Mouse (Mus musculus) limb, embryonic 11.5 days (tissue): ENCODE data around the gene Pip5k1b. TPM values are rescaled to one million over a fixed set of nuclear protein-coding genes. Genes with fewer than 3 reads are reported as not detected.

Source experiments
- ATAC-seq: fragments of 200-750 bp; cut with Nextera tagmentation; 2 replicates; pipeline ENCODE4 v1.8.0; 2017; ENCODE audit warnings: low read depth; ENCODE audit not compliant: insufficient number of reproducible peaks, low FRiP score, low TSS enrichment
- DNase-seq: peaks from one replicate; pipeline ENCODE4 v3.0.0-alpha.2; 2015; ENCODE audit warnings: low spot score
- H3K27ac ChIP-seq: fragments of 300-500 bp; sonication (generic); replicated peaks from 2 replicates; pipeline ENCODE4 v1.5.1; 2014; ENCODE audit warnings: low read depth, mild to moderate bottlenecking, low read length
- H3K27me3 ChIP-seq: fragments of 300-500 bp; sonication (generic); 2 replicates; pipeline ENCODE4 v1.6.1; 2014; ENCODE audit warnings: mild to moderate bottlenecking, low read length, mixed read lengths; ENCODE audit not compliant: control insufficient read depth, insufficient read depth
- H3K36me3 ChIP-seq: fragments of 300-500 bp; sonication (generic); 2 replicates; pipeline ENCODE4 v1.6.1; 2014; ENCODE audit warnings: mild to moderate bottlenecking, low read length, moderate library complexity, mixed read lengths; ENCODE audit not compliant: control insufficient read depth, insufficient read depth
- H3K4me1 ChIP-seq: fragments of 300-500 bp; sonication (generic); 2 replicates; pipeline ENCODE4 v1.6.1; 2014; ENCODE audit warnings: low read length, mixed read lengths; ENCODE audit not compliant: control insufficient read depth, insufficient read depth
- H3K4me2 ChIP-seq: fragments of 300-500 bp; sonication (generic); 2 replicates; pipeline ENCODE4 v1.6.1; 2014; ENCODE audit warnings: low read depth, mild to moderate bottlenecking, moderate library complexity; ENCODE audit not compliant: severe bottlenecking
- H3K4me3 ChIP-seq: fragments of 300-500 bp; sonication (generic); 2 replicates; pipeline ENCODE4 v1.5.1; 2014; ENCODE audit warnings: low read depth, low read length
- H3K9ac ChIP-seq: fragments of 300-500 bp; sonication (generic); 2 replicates; pipeline ENCODE4 v1.6.1; 2014; ENCODE audit warnings: mild to moderate bottlenecking, low read length
- H3K9me3 ChIP-seq: fragments of 300-500 bp; sonication (generic); 2 replicates; pipeline ENCODE4 v1.6.1; 2016; ENCODE audit warnings: low read length; ENCODE audit not compliant: control insufficient read depth
- WGBS: fragments of 180-500 bp; shearing (Covaris S2); extraction: QIAGEN DNeasy Blood & Tissue Kit; methylation state at CpG from one replicate; pipeline ENCODE4 v1.1.7; 2014; 5-methylcytosine and 5-hydroxymethylcytosine counted together
- polyA plus RNA-seq: library from polyadenylated mRNA; unstranded; fragments of >200 nt; fragmentation: Nextera tagmentation; extraction: Ambion mirVana; gene quantifications from 2 replicates; pipeline ENCODE4 v1.2.1, GENCODE M21; 2014

The Pip5k1b gene
- polyA plus RNA-seq, 1 experiment from 2014 or later = 0.52 TPM

DNA sequence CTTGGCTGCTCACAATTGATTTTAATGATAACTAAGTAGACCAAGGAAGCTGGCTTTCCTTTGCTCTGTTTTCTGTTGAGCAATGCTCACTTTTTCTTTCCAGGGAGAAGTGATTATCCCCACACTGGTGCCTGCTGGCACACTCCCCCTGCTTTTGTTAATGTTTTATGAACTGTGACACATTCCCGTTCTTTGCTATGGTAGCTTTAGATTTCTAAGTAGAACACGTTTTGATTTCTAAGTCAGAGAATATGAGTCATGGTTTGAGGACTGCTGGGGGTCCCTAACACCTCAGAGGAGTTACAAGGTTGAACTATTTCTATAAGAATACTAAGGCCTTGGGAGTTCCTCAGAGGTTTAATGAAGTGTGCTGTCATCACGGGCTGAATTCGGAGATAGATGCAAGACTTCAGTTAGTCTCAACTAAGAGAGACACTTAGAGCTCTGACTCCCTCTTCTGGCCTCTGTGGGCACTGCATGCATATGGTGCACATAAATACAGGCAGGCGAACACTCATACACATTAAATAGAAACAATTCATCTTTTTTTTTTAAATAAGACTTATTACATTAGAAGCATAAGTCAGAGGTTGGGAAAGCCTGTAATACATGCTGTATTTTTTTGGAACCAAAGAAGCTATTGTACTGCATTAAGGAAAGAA, 203.2 kb downstream of the Pip5k1b start:
- Histone ChIP-seq H3K36me3 (no peaks in the 10 kb centered on the region), H3K9me3 (no peaks in the 10 kb centered on the region), H3K9ac (no peak overlapping the region), H3K4me1 (no peaks in the 10 kb centered on the region), H3K27me3 (no peaks in the 10 kb centered on the region), H3K27ac (no peak overlapping the region), H3K4me3 (no peak overlapping the region), H3K4me2 (no peak overlapping the region)
- ATAC-seq (no peak), DNase-seq (no peak)
- WGBS = 88% methylated on average over 5 of the region's 5 CpGs

GRCm38 (mm10) chr19:24344501-24344900, 211.2 kb downstream of the Pip5k1b start:
- Histone ChIP-seq H3K9ac (no peak overlapping the region), H3K27ac (no peak overlapping the region), H3K4me2 (no peak overlapping the region), H3K9me3 (no peaks in the 10 kb centered on the region), H3K36me3 (no peaks in the 10 kb centered on the region), H3K4me1 (no peaks in the 10 kb centered on the region), H3K27me3 (no peaks in the 10 kb centered on the region), H3K4me3 (no peak overlapping the region)
- DNase-seq (no peak), ATAC-seq (no peak)
- WGBS = 95% methylated on average over 8 of the region's 8 CpGs

GRCm38 (mm10) chr19:24342786-24343185, 212.9 kb downstream of the Pip5k1b start:
- no peak for ATAC-seq
- 75% methylated on average over 5 of the region's 5 CpGs for WGBS
- Histone ChIP-seq H3K36me3 (no peaks in the 10 kb centered on the region), H3K4me3 (no peak overlapping the region), H3K27ac (no peak overlapping the region), H3K9me3 (no peaks in the 10 kb centered on the region), H3K9ac (no peak overlapping the region), H3K4me2 (no peak overlapping the region), H3K4me1 (no peaks in the 10 kb centered on the region), H3K27me3 (no peaks in the 10 kb centered on the region)
- DNase-seq = no peak

DNA sequence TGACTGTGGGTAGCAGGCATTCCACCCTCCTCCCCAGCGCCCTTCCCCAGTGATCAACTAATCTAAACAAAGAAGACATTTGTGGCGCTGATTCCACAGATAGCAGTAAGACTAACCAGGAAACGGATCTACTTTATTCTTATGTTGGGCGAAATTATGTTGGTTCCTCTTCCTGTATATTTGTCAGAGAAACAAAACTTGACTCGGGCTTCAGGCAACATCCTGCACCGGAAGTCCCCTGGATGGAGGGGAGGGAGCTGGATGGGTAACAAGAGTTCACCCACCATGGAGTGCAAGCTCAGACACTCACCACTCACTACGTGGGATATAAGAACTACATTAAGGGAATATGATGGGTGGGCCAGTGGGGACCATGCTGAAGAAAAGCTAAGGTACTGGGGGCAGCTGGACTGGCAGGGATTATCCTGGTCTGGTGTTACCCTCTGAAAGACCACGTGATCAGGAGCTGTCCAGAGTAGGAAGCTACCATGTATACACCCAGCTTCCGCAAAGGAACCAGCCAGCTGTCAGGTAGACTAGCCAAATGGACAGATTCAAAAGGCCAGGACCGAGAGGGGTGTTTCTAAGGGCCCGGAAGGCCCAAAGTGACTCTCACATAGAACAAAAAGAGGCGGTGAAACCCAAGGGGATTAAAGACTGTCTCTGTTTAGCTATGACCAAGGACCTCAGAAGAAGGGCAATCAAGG, 219.1 kb downstream of the Pip5k1b start:
- ATAC-seq (no peak), DNase-seq (no peak)
- 54% methylated on average over 12 of the region's 12 CpGs for WGBS
- Histone ChIP-seq H3K9me3 (no peaks in the 10 kb centered on the region), H3K27me3 (no peaks in the 10 kb centered on the region), H3K4me2 (no peak overlapping the region), H3K36me3 (no peaks in the 10 kb centered on the region), H3K9ac (no peak overlapping the region), H3K4me3 (no peak overlapping the region), H3K27ac (no peak overlapping the region), H3K4me1 (no peaks in the 10 kb centered on the region)

GRCm38 (mm10) chr19:24335611-24336343, 219.9 kb downstream of the Pip5k1b start:
- no peak for ATAC-seq
- no peaks in the 10 kb centered on the region for H3K4me1 ChIP-seq
- no peak overlapping the region for H3K27ac ChIP-seq
- H3K4me3 ChIP-seq = no peak overlapping the region
- no peak overlapping the region for H3K9ac ChIP-seq
- no peak overlapping the region for H3K4me2 ChIP-seq
- H3K36me3 ChIP-seq = no peaks in the 10 kb centered on the region
- WGBS = 80% methylated on average over 4 of the region's 4 CpGs
- no peak for DNase-seq
- no peaks in the 10 kb centered on the region for H3K27me3 ChIP-seq
- no peaks in the 10 kb centered on the region for H3K9me3 ChIP-seq

DNA sequence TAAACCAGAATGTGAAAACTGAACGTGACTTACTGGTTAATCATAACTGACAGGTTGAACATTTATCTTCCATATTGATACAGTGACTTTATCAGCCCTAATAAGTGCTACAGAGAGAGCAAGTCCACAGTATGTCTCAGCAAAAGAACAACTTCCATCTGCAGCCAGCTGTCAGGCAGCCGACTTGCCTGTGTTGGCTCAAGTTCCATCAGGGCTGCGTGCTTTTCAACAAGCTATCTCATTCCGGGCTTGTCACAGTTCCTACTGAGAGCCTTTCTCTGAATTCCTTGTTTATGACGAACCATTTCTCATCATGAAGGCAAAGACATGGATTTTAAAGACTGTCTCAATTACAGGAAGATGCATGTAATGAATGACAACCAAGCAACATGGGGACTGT, 222.7 kb downstream of the Pip5k1b start:
- H3K4me1 ChIP-seq = no peaks in the 10 kb centered on the region
- 83% methylated on average over 5 of the region's 5 CpGs for WGBS

DNA sequence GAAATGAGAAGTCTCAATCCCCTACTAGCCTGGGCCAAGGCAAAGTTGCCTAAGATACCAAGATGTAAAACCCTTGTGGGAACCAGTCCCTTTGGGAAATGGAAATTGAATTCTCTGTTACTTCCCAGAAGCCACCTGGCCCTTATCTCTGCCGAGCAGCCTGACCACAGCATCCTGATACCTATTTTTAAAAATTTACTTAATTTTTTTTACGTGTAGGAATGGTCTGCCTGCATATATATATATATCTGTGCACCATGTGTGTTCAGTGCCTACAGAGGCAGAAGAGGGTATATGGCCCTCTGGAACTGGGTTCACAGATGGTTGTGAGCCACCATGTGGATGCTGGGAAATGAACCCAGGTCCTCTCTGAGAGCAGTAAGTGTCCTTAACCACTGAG, 224.4 kb downstream of the Pip5k1b start:
- WGBS = 81% methylated on average over 2 of the region's 2 CpGs
- DNase-seq (no peak), ATAC-seq (no peak)
- Histone ChIP-seq H3K4me3 (no peak overlapping the region), H3K4me2 (no peak overlapping the region), H3K9me3 (no peaks in the 10 kb centered on the region), H3K4me1 (no peaks in the 10 kb centered on the region), H3K9ac (no peak overlapping the region), H3K27me3 (no peaks in the 10 kb centered on the region), H3K27ac (no peak overlapping the region), H3K36me3 (no peaks in the 10 kb centered on the region)

More for the DNA sequence above, 222.7 kb downstream of the Pip5k1b start:
- Histone ChIP-seq H3K27ac (no peak overlapping the region), H3K27me3 (no peaks in the 10 kb centered on the region), H3K9ac (no peak overlapping the region), H3K9me3 (no peaks in the 10 kb centered on the region), H3K36me3 (no peaks in the 10 kb centered on the region), H3K4me3 (no peak overlapping the region), H3K4me2 (no peak overlapping the region)
- ATAC-seq (no peak), DNase-seq (no peak)

DNA sequence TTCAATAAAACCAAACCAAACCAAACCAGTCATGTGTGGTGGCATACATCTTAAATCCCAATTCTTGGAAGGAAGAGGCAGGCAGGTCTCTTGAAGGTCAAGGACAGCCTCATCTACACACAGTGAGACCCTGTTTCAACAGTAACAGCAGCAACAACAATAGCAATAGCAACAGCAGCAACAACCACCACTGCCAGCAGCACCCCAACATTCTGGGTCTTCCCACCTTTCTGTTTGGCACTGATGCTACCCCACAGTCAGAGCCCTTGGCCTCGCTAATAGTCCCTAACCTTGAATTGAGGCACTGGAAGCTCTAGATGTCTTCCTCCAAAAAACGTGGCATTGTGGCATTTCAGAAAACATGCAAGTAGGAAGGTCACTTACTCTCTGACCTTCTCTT, 225.3 kb downstream of the Pip5k1b start:
- Histone ChIP-seq H3K9me3 (no peaks in the 10 kb centered on the region), H3K27me3 (no peaks in the 10 kb centered on the region), H3K4me3 (no peak overlapping the region), H3K9ac (no peak overlapping the region), H3K4me2 (no peak overlapping the region), H3K36me3 (no peaks in the 10 kb centered on the region), H3K27ac (no peak overlapping the region), H3K4me1 (no peaks in the 10 kb centered on the region)
- ATAC-seq (no peak), DNase-seq (no peak)
- WGBS = 80% methylated on average over 2 of the region's 2 CpGs
